Mouse (Mus musculus) hindbrain, embryonic 14.5 days (tissue): ENCODE measurements around the gene Gtf2i. TPM values are rescaled to one million over a fixed set of nuclear protein-coding genes. Genes with fewer than 3 reads are reported as not detected.

Source experiments
- ATAC-seq: fragments of 200-750 bp; cut with Nextera tagmentation; 2 replicates; pipeline ENCODE4 v1.8.0; 2017; ENCODE audit warnings: moderate number of reproducible peaks, mild to moderate bottlenecking, moderate TSS enrichment, moderate library complexity; ENCODE audit not compliant: low FRiP score
- DNase-seq: peaks from one replicate; pipeline ENCODE4 v3.0.0-alpha.2; 2015; ENCODE audit warnings: low spot score
- H3K27ac ChIP-seq: fragments of 300-500 bp; sonication (generic); 2 replicates; pipeline ENCODE4 v1.5.1; 2014; ENCODE audit warnings: mild to moderate bottlenecking, moderate library complexity
- H3K27me3 ChIP-seq: fragments of 300-500 bp; sonication (generic); 2 replicates; pipeline ENCODE4 v1.6.1; 2014; ENCODE audit warnings: mild to moderate bottlenecking, low read length, mixed read lengths; ENCODE audit not compliant: control insufficient read depth, insufficient read depth
- H3K36me3 ChIP-seq: fragments of 300-500 bp; sonication (generic); replicated peaks from 2 replicates; pipeline ENCODE4 v1.6.1; 2014; ENCODE audit not compliant: control insufficient read depth, insufficient read depth
- H3K4me1 ChIP-seq: fragments of 300-500 bp; sonication (generic); replicated peaks from 2 replicates; pipeline ENCODE4 v1.6.1; 2014; ENCODE audit warnings: antibody characterized with exemption, low read length, mixed read lengths; ENCODE audit not compliant: control insufficient read depth, insufficient read depth
- H3K4me2 ChIP-seq: fragments of 300-500 bp; sonication (generic); replicated peaks from 2 replicates; pipeline ENCODE4 v1.6.1; 2014; ENCODE audit warnings: mild to moderate bottlenecking, moderate library complexity
- H3K4me3 ChIP-seq: fragments of 300-500 bp; sonication (generic); replicated peaks from 2 replicates; pipeline ENCODE4 v1.5.1; 2014; ENCODE audit warnings: mild to moderate bottlenecking, low read length
- H3K9ac ChIP-seq: fragments of 300-500 bp; sonication (generic); 2 replicates; pipeline ENCODE4 v1.6.1; 2014
- H3K9me3 ChIP-seq: fragments of 300-500 bp; sonication (generic); 2 replicates; pipeline ENCODE4 v1.6.1; 2016; ENCODE audit warnings: low read length; ENCODE audit not compliant: control insufficient read depth
- WGBS: fragments of 180-500 bp; shearing (Covaris S2); extraction: QIAGEN DNeasy Blood & Tissue Kit; methylation state at CpG from one replicate; pipeline ENCODE4 v1.1.7; 2014; 5-methylcytosine and 5-hydroxymethylcytosine counted together
- polyA plus RNA-seq: library from polyadenylated mRNA; unstranded; fragments of >200 nt; fragmentation: Nextera tagmentation; extraction: Ambion mirVana; gene quantifications from 2 replicates; pipeline ENCODE4 v1.2.1, GENCODE M21; 2014

The Gtf2i gene
- polyA plus RNA-seq, 1 experiment from 2014 or later = 126 TPM

DNA sequence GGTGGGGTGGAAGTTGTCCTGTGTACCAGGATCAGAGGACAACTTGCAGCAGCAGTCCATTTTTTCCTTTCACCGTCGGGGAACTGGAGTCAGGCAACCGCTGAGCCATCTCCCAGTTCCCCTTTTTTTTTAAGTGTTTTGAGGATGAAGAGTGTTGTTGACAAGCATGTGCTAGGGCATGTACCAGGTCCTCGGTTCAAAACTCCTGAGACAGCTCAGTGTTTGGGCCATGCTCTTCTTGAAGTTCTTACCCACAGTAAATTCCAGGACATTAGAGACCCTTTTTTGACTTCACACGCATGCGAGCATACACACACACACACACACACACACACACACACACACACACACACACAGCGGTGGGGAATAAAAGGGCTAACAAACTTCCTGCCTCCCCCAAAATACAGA, 81.3 kb downstream of the Gtf2i start:
- WGBS = 64% methylated on average over 7 of the region's 7 CpGs
- no peak for ATAC-seq

DNA sequence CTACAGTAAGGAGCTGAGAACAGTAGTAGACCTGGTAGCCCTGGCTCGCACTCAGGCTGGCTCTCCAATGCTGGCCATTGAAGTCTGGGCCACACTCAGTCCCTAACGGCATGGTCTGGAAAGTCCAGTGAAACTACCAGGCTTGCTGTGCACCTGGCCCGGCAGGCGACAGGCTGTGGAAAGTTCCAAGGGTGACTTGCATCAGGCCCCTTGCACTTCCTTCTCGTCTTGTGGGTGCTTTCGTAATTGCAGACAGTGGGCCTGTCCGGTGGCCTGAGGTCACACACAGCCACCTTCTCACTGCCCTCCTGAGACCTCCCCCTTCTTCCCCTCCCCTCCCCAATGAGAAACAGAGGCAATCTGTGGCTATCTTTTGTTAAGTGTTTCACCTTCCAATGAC, 82.0 kb downstream of the Gtf2i start:
- no peak overlapping the region for H3K9ac ChIP-seq
- H3K4me3 ChIP-seq = no peak overlapping the region
- H3K27ac ChIP-seq = no peak overlapping the region
- no peaks in the 10 kb centered on the region; the same call in 1 of the 2 replicates for H3K4me1 ChIP-seq
- peaks cover 24% of the 10 kb centered on the region for H3K36me3 ChIP-seq
- 45% methylated on average over 7 of the region's 7 CpGs for WGBS
- no peak for DNase-seq
- ATAC-seq = no peak
- H3K9me3 ChIP-seq = no peaks in the 10 kb centered on the region
- no peaks in the 10 kb centered on the region for H3K27me3 ChIP-seq
- H3K4me2 ChIP-seq = no peak overlapping the region

More for the DNA sequence above, 81.3 kb downstream of the Gtf2i start:
- no peaks in the 10 kb centered on the region for H3K27me3 ChIP-seq
- H3K27ac ChIP-seq = no peak overlapping the region
- DNase-seq = no peak
- no peaks in the 10 kb centered on the region for H3K9me3 ChIP-seq
- H3K9ac ChIP-seq = no peak overlapping the region
- no peak overlapping the region for H3K4me2 ChIP-seq
- no peaks in the 10 kb centered on the region; the same call in 1 of the 2 replicates for H3K4me1 ChIP-seq
- H3K4me3 ChIP-seq = no peak overlapping the region
- peaks cover 30% of the 10 kb centered on the region for H3K36me3 ChIP-seq

DNA sequence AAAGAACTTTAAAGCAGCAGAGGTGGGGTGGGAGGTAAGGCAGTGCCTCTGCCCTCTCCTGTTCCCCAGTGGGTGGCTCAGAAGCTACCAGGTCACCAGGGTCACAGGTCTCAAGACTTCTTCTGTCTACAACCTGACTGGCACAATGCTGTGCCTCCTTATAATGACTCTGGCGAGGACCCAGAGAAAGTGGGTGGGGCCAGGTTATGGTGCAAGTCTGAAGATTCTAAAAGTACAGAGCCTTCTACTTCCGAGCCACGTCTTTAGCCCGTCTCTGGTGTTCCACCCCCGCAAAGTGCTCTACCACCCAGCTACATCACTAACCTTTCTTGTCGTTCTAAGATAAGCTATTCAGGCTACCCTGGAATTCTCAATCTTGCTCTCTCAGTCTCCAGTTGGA, 82.4 kb downstream of the Gtf2i start:
- Histone ChIP-seq H3K9ac (no peak overlapping the region), H3K4me2 (no peak overlapping the region), H3K27ac (no peak overlapping the region), H3K4me3 (no peak overlapping the region), H3K36me3 (peaks cover 19% of the 10 kb centered on the region), H3K27me3 (no peaks in the 10 kb centered on the region), H3K4me1 (no peaks in the 10 kb centered on the region; the same call in 1 of the 2 replicates), H3K9me3 (no peaks in the 10 kb centered on the region)
- no peak for ATAC-seq
- DNase-seq = no peak
- WGBS = 84% methylated on average over 6 of the region's 6 CpGs

DNA sequence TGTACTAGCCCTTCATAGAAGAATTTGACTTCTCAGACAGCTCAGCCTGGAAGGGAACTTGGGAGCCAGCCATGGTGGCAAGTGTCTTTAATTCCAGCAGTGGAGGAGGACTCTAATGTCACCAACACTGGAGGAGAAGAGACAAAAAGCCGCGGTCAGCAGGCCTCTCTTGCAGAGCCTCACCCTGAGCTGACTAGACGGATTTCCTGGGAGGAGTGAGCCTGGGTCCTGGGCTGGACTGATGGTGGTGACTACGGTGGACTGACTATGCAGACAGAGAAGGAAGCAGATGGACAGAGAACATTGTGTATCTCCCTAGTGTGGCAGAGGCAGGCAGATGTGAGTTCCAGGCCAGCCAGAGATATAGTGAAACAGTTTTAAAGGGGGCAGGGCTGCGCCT, 83.2 kb downstream of the Gtf2i start:
- WGBS = 86% methylated on average over 5 of the region's 5 CpGs

DNA sequence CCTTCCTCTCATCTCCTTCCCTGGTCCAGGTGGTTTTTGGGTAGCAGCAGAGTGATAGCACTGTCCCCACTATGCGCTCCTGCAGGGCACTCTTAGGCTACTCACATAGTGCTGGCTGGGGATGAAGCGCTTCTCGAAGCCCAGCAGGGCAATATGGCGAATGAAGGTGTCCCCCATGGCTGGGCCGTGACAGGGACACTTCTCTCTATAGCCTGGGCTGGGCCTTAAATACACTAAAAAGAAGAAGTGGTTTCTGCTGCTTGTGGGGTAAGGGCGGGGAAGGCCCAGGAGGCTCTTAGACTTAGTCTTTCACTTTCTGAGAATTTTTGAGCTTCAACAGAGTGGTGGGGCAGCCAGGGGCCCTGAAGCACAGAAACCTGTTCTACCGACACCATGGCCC, 85.2 kb downstream of the Gtf2i start, which contains the start of gene Ncf1:
Ncf1 (minus strand) TSS at position 235 of the 400 bp plus-strand sequence.
- no peak for DNase-seq
- ATAC-seq = no peak
- no peaks in the 10 kb centered on the region for H3K27me3 ChIP-seq
- H3K4me3 ChIP-seq = no peak within 1 kb of the TSS
- H3K9ac ChIP-seq = no peak within 1 kb of the TSS
- WGBS = 87% methylated on average over 7 of the region's 7 CpGs
- H3K36me3 ChIP-seq = no peaks in the 10 kb centered on the region
- H3K4me1 ChIP-seq = no peaks in the 10 kb centered on the region
- no peak within 1 kb of the TSS for H3K27ac ChIP-seq
- H3K9me3 ChIP-seq = no peaks in the 10 kb centered on the region
- H3K4me2 ChIP-seq = no peak within 1 kb of the TSS

More for the DNA sequence above, 83.2 kb downstream of the Gtf2i start:
- peaks cover 12% of the 10 kb centered on the region for H3K36me3 ChIP-seq
- ATAC-seq = no peak
- H3K27me3 ChIP-seq = no peaks in the 10 kb centered on the region
- H3K9ac ChIP-seq = no peak overlapping the region
- no peaks in the 10 kb centered on the region for H3K9me3 ChIP-seq
- DNase-seq = no peak
- H3K4me1 ChIP-seq = no peaks in the 10 kb centered on the region; the same call in 1 of the 2 replicates
- H3K4me2 ChIP-seq = no peak overlapping the region
- H3K27ac ChIP-seq = no peak overlapping the region
- no peak overlapping the region for H3K4me3 ChIP-seq

DNA sequence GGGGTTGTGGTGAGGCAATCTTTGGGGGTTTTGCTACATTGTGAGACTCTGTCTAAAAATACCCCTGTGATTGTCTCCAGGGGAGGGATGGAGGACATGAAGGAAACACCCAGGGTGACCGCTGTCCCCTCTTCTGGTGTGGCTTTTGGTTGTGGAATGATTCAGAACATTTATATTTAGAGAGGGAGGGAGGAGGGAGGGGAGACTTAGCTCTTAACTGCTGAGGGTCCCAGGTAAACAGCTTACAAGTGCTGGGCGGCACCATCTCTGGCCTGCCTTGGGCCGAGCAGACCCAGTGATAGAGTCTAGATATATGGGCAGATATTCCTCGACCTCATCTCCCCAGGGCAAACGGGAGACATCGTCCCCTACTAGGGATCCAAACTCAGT, 86.3 kb downstream of the Gtf2i start:
- ATAC-seq = no peak
- no peak for DNase-seq
- no peak overlapping the region for H3K4me3 ChIP-seq
- no peaks in the 10 kb centered on the region for H3K9me3 ChIP-seq
- 83% methylated on average over 6 of the region's 6 CpGs for WGBS
- H3K36me3 ChIP-seq = no peaks in the 10 kb centered on the region
- no peak overlapping the region for H3K27ac ChIP-seq
- H3K27me3 ChIP-seq = no peaks in the 10 kb centered on the region
- H3K4me1 ChIP-seq = no peaks in the 10 kb centered on the region
- H3K4me2 ChIP-seq = no peak overlapping the region
- no peak overlapping the region for H3K9ac ChIP-seq

DNA sequence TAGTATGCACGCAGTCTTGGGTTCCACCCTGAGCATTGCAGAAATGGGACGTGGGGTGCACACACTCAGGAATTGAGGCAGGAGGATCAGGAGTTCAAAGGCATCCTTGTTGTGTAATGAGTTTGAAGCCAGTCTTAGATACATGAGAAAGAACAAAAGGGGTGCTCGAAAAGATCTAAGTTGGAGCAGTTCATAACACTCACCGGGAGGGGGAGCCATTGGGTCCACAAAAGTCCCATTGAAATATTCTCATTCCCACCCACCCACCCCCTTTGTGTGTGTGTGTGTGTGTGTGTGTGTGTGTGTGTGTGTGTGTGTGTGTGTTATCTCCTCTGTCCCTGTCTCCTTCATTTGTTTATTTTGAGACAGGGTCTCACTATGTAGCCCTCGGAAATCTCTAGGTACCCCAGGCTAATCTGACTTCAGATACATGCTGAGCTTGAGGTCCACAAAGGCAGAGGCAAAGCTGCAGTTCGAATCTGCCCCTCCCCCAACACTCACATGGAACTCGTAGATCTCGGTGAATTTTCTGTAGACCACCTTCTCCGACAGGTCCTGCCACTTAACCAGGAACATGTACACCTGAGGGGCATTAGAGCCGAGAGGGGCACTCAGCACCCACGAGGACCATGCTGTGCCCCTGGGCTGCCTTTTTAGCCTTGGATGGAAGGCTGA, 86.8 kb downstream of the Gtf2i start:
- H3K9ac ChIP-seq = no peak overlapping the region
- no peak for DNase-seq
- H3K4me2 ChIP-seq = no peak overlapping the region
- ATAC-seq = no peak
- H3K27me3 ChIP-seq = peaks cover under 1% of the 10 kb centered on the region; the same call in 1 of the 2 replicates
- no peaks in the 10 kb centered on the region for H3K9me3 ChIP-seq
- H3K4me3 ChIP-seq = no peak overlapping the region
- 41% methylated on average over 11 of the region's 11 CpGs for WGBS
- no peak overlapping the region for H3K27ac ChIP-seq
- no peaks in the 10 kb centered on the region for H3K36me3 ChIP-seq
- H3K4me1 ChIP-seq = no peaks in the 10 kb centered on the region

DNA sequence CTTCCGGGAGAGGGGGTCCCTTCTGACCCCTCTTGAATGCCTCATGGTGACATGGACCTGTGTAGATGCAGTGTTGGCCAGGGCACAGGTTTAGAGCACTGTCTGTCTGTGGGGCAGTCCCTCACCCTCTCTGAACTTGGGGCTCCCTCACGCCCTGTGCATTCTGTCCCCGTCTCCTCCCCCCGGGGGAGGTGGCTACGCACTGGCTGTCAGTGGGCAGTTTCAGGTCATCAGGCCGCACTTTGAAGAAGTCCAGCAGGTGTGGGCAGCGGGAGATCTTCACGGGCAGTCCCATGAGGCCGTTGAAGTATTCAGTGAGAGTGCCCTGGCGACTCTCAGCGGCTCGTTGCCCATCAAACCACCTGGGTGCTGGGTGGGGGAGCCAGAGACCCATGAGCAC, 87.6 kb downstream of the Gtf2i start:
- DNase-seq (no peak), ATAC-seq (no peak)
- H3K27ac ChIP-seq = no peak overlapping the region
- H3K4me2 ChIP-seq = no peak overlapping the region
- 69% methylated on average over 12 of the region's 12 CpGs for WGBS
- H3K4me3 ChIP-seq = no peak overlapping the region
- H3K36me3 ChIP-seq = no peaks in the 10 kb centered on the region
- H3K27me3 ChIP-seq = peaks cover 8% of the 10 kb centered on the region
- H3K9ac ChIP-seq = no peak overlapping the region
- no peaks in the 10 kb centered on the region for H3K9me3 ChIP-seq
- H3K4me1 ChIP-seq = no peaks in the 10 kb centered on the region; the same call in 1 of the 2 replicates

DNA sequence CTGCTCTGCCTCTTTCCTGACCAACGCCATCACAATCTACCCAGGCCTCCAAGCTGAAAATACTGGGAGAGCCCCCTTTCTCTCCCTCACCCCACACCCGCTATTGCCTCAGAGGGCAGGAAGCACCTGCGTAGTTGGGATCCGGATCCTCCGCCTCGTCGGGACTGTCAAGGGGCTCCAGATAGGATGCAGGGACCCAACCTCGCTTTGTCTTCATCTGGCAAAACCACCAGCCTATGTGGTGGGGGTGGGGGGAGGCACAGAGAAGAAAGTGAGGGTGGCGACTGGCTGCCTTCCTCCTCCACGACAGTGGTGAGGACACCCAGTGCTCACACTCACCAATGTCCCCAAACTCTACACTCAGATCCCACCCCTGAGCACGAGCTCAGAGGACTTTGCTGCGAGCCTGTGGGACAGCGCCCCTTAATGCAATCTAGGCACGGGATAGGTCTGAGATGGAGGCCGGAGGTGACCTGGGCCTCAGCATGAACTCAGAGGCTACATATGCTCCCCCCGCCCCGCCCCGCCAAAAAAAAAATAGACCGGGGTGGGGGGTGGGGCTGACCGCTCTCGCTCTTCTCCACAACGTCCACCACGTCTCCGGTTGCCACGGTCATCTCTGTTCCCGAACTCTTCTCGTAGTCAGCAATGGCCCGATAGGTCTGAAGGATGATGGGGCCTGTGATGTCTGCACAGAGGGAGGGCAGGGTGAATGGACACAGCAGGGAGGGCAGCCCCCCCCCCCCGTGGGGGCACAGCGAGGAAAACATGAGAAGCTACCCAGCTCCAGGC, 89.3 kb downstream of the Gtf2i start:
- no peak for DNase-seq
- H3K27ac ChIP-seq = no peak overlapping the region
- H3K4me1 ChIP-seq = no peaks in the 10 kb centered on the region; the same call in 1 of the 2 replicates
- H3K36me3 ChIP-seq = no peaks in the 10 kb centered on the region
- H3K9ac ChIP-seq = no peak overlapping the region
- no peaks in the 10 kb centered on the region for H3K9me3 ChIP-seq
- no peak overlapping the region for H3K4me2 ChIP-seq
- peaks cover 13% of the 10 kb centered on the region for H3K27me3 ChIP-seq
- WGBS = 82% methylated on average over 30 of the region's 30 CpGs
- no peak overlapping the region for H3K4me3 ChIP-seq
- no peak for ATAC-seq
